Mouse (Mus musculus): Measurements from ENCODE around the gene Ptpra. TPM values are rescaled to one million over a fixed set of nuclear protein-coding genes. Genes with fewer than 3 reads are reported as not detected.
"Not testable (repeated sequence)": the region's sequence is repeated elsewhere in the genome, so short reads cannot be mapped to it uniquely, and the experiment has no call there.

Gene Ptpra
- polyA plus RNA-seq, 1 experiment from 2014 or later = 158 TPM

GRCm38 (mm10) chr2:130525480-130525879 is 75.4 kb downstream of the Ptpra start:
- H3K27ac ChIP-seq; DNase-seq (ENCODE audit: low spot score); H3K9ac ChIP-seq; H3K4me1 ChIP-seq (replicated peaks; ENCODE audit: control insufficient read depth, insufficient read depth, low read length); H3K27me3 ChIP-seq (ENCODE audit: control insufficient read depth, insufficient read depth, low read length); H3K4me3 ChIP-seq (replicated peaks; ENCODE audit: low read length); ATAC-seq (ENCODE audit: low FRiP score); H3K9me3 ChIP-seq (ENCODE audit: control insufficient read depth, low read length); H3K4me2 ChIP-seq (replicated peaks): not testable (repeated sequence)
- 93% methylated on average over 3 of the region's 4 CpGs for WGBS
- H3K36me3 ChIP-seq (replicated peaks; ENCODE audit: control insufficient read depth, insufficient read depth) = peaks cover 67% of the 10 kb centered on the region

GRCm38 (mm10) chr2:130528457-130528856 is 78.4 kb downstream of the Ptpra start:
- DNase-seq (ENCODE audit: low spot score) (no peak), ATAC-seq (ENCODE audit: low FRiP score) (no peak)
- H3K4me2 ChIP-seq (replicated peaks) = no peak overlapping the region
- H3K27ac ChIP-seq = no peak overlapping the region
- no peaks in the 10 kb centered on the region for H3K27me3 ChIP-seq (ENCODE audit: control insufficient read depth, insufficient read depth, low read length)
- H3K36me3 ChIP-seq (replicated peaks; ENCODE audit: control insufficient read depth, insufficient read depth) = peaks cover 61% of the 10 kb centered on the region
- H3K4me1 ChIP-seq (replicated peaks; ENCODE audit: control insufficient read depth, insufficient read depth, low read length) = no peaks in the 10 kb centered on the region
- H3K9me3 ChIP-seq (ENCODE audit: control insufficient read depth, low read length) = no peaks in the 10 kb centered on the region
- H3K4me3 ChIP-seq (replicated peaks; ENCODE audit: low read length) = no peak overlapping the region
- H3K9ac ChIP-seq = no peak overlapping the region
- 88% methylated on average over 6 of the region's 6 CpGs for WGBS

GRCm38 (mm10) chr2:130529290-130529689 is 79.2 kb downstream of the Ptpra start:
- Histone ChIP-seq H3K27ac (no peak overlapping the region), H3K9ac (no peak overlapping the region), H3K4me1 (replicated peaks; ENCODE audit: control insufficient read depth, insufficient read depth, low read length) (no peaks in the 10 kb centered on the region), H3K4me2 (replicated peaks) (no peak overlapping the region), H3K27me3 (ENCODE audit: control insufficient read depth, insufficient read depth, low read length) (no peaks in the 10 kb centered on the region), H3K4me3 (replicated peaks; ENCODE audit: low read length) (no peak overlapping the region), H3K9me3 (ENCODE audit: control insufficient read depth, low read length) (no peaks in the 10 kb centered on the region), H3K36me3 (replicated peaks; ENCODE audit: control insufficient read depth, insufficient read depth) (peaks cover 61% of the 10 kb centered on the region)
- no peak for ATAC-seq (ENCODE audit: low FRiP score)
- WGBS = 95% methylated on average over 2 of the region's 2 CpGs
- no peak for DNase-seq (ENCODE audit: low spot score)

- H3K36me3 ChIP-seq (replicated peaks; ENCODE audit: control insufficient read depth, insufficient read depth) = peaks cover 64% of the 10 kb centered on the region
- WGBS = 91% methylated on average over 7 of the region's 7 CpGs
- H3K4me2 ChIP-seq (replicated peaks) = no peak overlapping the region
- no peaks in the 10 kb centered on the region for H3K4me1 ChIP-seq (replicated peaks; ENCODE audit: control insufficient read depth, insufficient read depth, low read length)
- H3K9me3 ChIP-seq (ENCODE audit: control insufficient read depth, low read length) = no peaks in the 10 kb centered on the region
- no peaks in the 10 kb centered on the region for H3K27me3 ChIP-seq (ENCODE audit: control insufficient read depth, insufficient read depth, low read length)
- H3K4me3 ChIP-seq (replicated peaks; ENCODE audit: low read length) = no peak overlapping the region
- no peak overlapping the region for H3K27ac ChIP-seq
- no peak overlapping the region for H3K9ac ChIP-seq
- DNase-seq (ENCODE audit: low spot score) (no peak), ATAC-seq (ENCODE audit: low FRiP score) (no peak)
Measured at GRCm38 (mm10) chr2:130529925-130530324, 79.8 kb downstream of the Ptpra start.

- Histone ChIP-seq H3K36me3 (replicated peaks; ENCODE audit: control insufficient read depth, insufficient read depth) (peaks cover 66% of the 10 kb centered on the region), H3K4me3 (replicated peaks; ENCODE audit: low read length) (no peak overlapping the region), H3K4me1 (replicated peaks; ENCODE audit: control insufficient read depth, insufficient read depth, low read length) (no peaks in the 10 kb centered on the region), H3K27me3 (ENCODE audit: control insufficient read depth, insufficient read depth, low read length) (no peaks in the 10 kb centered on the region), H3K27ac (no peak overlapping the region), H3K9ac (no peak overlapping the region), H3K4me2 (replicated peaks) (no peak overlapping the region), H3K9me3 (ENCODE audit: control insufficient read depth, low read length) (no peaks in the 10 kb centered on the region)
- 93% methylated on average over 2 of the region's 2 CpGs for WGBS
- DNase-seq (ENCODE audit: low spot score) (no peak), ATAC-seq (ENCODE audit: low FRiP score) (no peak)
Measured at GRCm38 (mm10) chr2:130532201-130532600, 82.1 kb downstream of the Ptpra start.

- 93% methylated on average over 6 of the region's 6 CpGs for WGBS
- no peak for ATAC-seq (ENCODE audit: low FRiP score)
Measured at GRCm38 (mm10) chr2:130535017-130535416, 84.9 kb downstream of the Ptpra start.

GRCm38 (mm10) chr2:130536890-130537289 is 86.8 kb downstream of the Ptpra start:
- Histone ChIP-seq H3K27me3 (ENCODE audit: control insufficient read depth, insufficient read depth, low read length) (no peaks in the 10 kb centered on the region), H3K4me2 (replicated peaks) (no peak overlapping the region), H3K4me3 (replicated peaks; ENCODE audit: low read length) (no peak overlapping the region), H3K36me3 (replicated peaks; ENCODE audit: control insufficient read depth, insufficient read depth) (peaks cover 90% of the 10 kb centered on the region), H3K4me1 (replicated peaks; ENCODE audit: control insufficient read depth, insufficient read depth, low read length) (no peaks in the 10 kb centered on the region), H3K27ac (no peak overlapping the region), H3K9ac (no peak overlapping the region), H3K9me3 (ENCODE audit: control insufficient read depth, low read length) (no peaks in the 10 kb centered on the region)
- WGBS = 85% methylated on average over 3 of the region's 3 CpGs
- ATAC-seq (ENCODE audit: low FRiP score) = no peak
- no peak for DNase-seq (ENCODE audit: low spot score)

More at GRCm38 (mm10) chr2:130535017-130535416, 84.9 kb downstream of the Ptpra start:
- no peak overlapping the region for H3K9ac ChIP-seq
- H3K4me1 ChIP-seq (replicated peaks; ENCODE audit: control insufficient read depth, insufficient read depth, low read length) = no peaks in the 10 kb centered on the region
- peaks cover 80% of the 10 kb centered on the region for H3K36me3 ChIP-seq (replicated peaks; ENCODE audit: control insufficient read depth, insufficient read depth)
- DNase-seq (ENCODE audit: low spot score) = no peak
- H3K9me3 ChIP-seq (ENCODE audit: control insufficient read depth, low read length) = no peaks in the 10 kb centered on the region
- no peak overlapping the region for H3K4me2 ChIP-seq (replicated peaks)
- no peak overlapping the region for H3K27ac ChIP-seq
- no peaks in the 10 kb centered on the region for H3K27me3 ChIP-seq (ENCODE audit: control insufficient read depth, insufficient read depth, low read length)
- H3K4me3 ChIP-seq (replicated peaks; ENCODE audit: low read length) = no peak overlapping the region

GRCm38 (mm10) chr2:130538876-130539546 is 88.9 kb downstream of the Ptpra start:
- H3K9me3 ChIP-seq (ENCODE audit: control insufficient read depth, low read length) = no peaks in the 10 kb centered on the region
- no peaks in the 10 kb centered on the region for H3K27me3 ChIP-seq (ENCODE audit: control insufficient read depth, insufficient read depth, low read length)
- no peak overlapping the region for H3K4me2 ChIP-seq (replicated peaks)
- no peak overlapping the region for H3K4me3 ChIP-seq (replicated peaks; ENCODE audit: low read length)
- DNase-seq (ENCODE audit: low spot score) = no peak
- no peak overlapping the region for H3K27ac ChIP-seq
- WGBS = 93% methylated on average over 8 of the region's 8 CpGs
- ATAC-seq (ENCODE audit: low FRiP score) = no peak
- no peaks in the 10 kb centered on the region for H3K4me1 ChIP-seq (replicated peaks; ENCODE audit: control insufficient read depth, insufficient read depth, low read length)
- H3K9ac ChIP-seq = no peak overlapping the region
- H3K36me3 ChIP-seq (replicated peaks; ENCODE audit: control insufficient read depth, insufficient read depth) = peaks cover 91% of the 10 kb centered on the region

GRCm38 (mm10) chr2:130540266-130540665 is 90.2 kb downstream of the Ptpra start:
- no peak for ATAC-seq (ENCODE audit: low FRiP score)
- Histone ChIP-seq H3K9me3 (ENCODE audit: control insufficient read depth, low read length) (no peaks in the 10 kb centered on the region), H3K9ac (no peak overlapping the region), H3K27me3 (ENCODE audit: control insufficient read depth, insufficient read depth, low read length) (no peaks in the 10 kb centered on the region), H3K36me3 (replicated peaks; ENCODE audit: control insufficient read depth, insufficient read depth) (peaks cover 91% of the 10 kb centered on the region), H3K4me1 (replicated peaks; ENCODE audit: control insufficient read depth, insufficient read depth, low read length) (no peaks in the 10 kb centered on the region), H3K27ac (no peak overlapping the region), H3K4me2 (replicated peaks) (no peak overlapping the region), H3K4me3 (replicated peaks; ENCODE audit: low read length) (no peak overlapping the region)
- WGBS = 92% methylated on average over 9 of the region's 9 CpGs
- DNase-seq (ENCODE audit: low spot score) = no peak

- ATAC-seq (ENCODE audit: low FRiP score) (no peak), DNase-seq (ENCODE audit: low spot score) (no peak)
- Histone ChIP-seq H3K9me3 (ENCODE audit: control insufficient read depth, low read length) (no peaks in the 10 kb centered on the region), H3K36me3 (replicated peaks; ENCODE audit: control insufficient read depth, insufficient read depth) (peaks cover 97% of the 10 kb centered on the region), H3K4me3 (replicated peaks; ENCODE audit: low read length) (no peak overlapping the region), H3K9ac (no peak overlapping the region), H3K4me1 (replicated peaks; ENCODE audit: control insufficient read depth, insufficient read depth, low read length) (no peaks in the 10 kb centered on the region), H3K27ac (no peak overlapping the region), H3K27me3 (ENCODE audit: control insufficient read depth, insufficient read depth, low read length) (no peaks in the 10 kb centered on the region), H3K4me2 (replicated peaks) (no peak overlapping the region)
- 92% methylated on average over 8 of the region's 8 CpGs for WGBS
Measured at GRCm38 (mm10) chr2:130546957-130547356, 96.9 kb downstream of the Ptpra start.
